Mouse (Mus musculus) retina, postnatal 7 days (tissue): ENCODE measurements at regions not wholly inside any gene's neighbourhood (a gene's known extent, or its start where the extent isn't known, plus 50 kb on each side); places are given as distances from the start of the nearest gene placed in this dataset.

Source experiments
- DNase-seq: peaks from one replicate; pipeline ENCODE4 v3.0.0-alpha.2; 2012; ENCODE audit warnings: low read depth, low spot score

DNA sequence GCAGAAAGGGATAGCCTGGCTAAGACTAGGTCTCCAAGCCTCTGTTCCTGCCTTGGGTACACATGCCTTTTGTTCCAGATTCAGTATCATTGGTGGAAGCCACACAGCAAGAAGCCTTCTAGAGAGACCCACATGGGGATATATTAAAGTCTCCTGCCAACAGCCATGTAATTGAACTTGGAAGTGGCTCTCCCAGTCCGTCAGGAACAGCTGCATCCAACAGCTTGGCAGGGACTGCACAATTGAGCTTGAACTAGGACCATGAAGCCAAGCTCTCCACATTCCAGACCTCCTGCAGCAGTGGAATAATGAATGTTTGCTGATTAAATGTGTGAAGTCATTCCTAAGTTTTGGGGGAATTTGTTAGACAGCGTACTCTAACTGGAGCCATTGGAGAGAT, 94.5 kb downstream of the Gpr139 start:
- no peak for DNase-seq

GRCm38 (mm10) chr7:119088537-119088936, 93.5 kb upstream of the Gprc5b start:
- DNase-seq = no peak

DNA sequence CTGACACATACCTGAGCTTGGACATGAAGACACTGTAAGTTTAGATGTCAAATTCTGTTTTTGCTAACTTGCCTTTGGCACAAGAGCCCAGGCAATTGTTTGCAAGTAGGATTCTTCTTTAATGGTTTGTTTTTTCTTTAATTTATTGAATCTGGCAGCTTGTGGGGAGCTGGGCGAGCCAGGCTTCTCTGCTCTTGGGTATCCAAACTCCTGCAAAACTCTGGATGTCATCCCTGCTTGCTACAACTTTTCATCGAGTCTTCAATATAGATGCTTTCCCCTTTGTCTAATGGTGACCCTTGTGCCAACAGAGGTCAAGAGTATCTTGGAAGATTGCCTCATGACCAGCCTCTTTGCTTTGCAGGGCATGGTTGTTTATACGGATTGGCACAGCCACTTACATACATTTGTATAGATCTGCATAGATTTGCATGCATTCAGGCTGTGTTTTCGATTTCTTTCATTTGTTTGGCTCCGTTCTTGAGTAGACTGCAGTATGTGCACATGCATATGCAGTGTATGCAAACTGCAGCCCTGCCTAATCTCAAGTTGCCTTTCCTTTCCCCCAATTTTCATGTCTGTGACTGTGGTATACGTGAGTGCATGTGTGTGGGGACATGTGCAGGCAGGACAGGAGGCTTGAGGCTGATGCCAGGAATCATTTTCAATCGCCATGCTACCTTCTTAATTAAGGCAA, 92.9 kb upstream of the Gprc5b start:
- DNase-seq = no peak

GRCm38 (mm10) chr7:119085696-119086451, 90.9 kb upstream of the Gprc5b start:
- DNase-seq = no peak

GRCm38 (mm10) chr7:119076712-119077619, 82.0 kb upstream of the Gprc5b start:
- DNase-seq = peak; percentile 3

DNA sequence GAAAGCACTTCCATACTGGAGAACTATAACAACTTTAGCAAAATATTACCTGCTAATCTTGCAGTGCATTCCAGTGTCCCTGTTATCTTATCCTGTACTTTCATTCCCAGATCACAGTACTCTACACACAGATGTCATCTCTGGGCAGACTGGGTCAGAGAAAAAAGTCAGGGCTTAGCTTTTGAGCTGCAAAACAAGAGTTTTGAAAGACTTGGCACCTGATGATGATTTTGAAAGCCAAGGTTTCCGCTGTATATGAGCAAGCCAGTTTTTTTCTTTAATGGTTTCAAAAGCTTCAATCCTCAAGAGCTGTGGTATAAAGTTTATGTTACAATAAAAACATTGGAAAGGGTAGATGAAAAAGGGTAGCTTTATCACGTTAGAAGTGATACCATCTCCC, 71.0 kb upstream of the Gprc5b start:
- no peak for DNase-seq
